Mouse (Mus musculus): ENCODE results near the gene Entpd6.
A peak's percentile ranks its signal among the peaks of the same experiment; 100 is the strongest.

Entpd6 gene

GRCm38 (mm10) chr2:150748854-150749253 lies at the start of gene Entpd6:
TSS of gene Entpd6 (plus strand) at chr2:150749042.
- DNase-seq = peak; percentile 96 to 97

GRCm38 (mm10) chr2:150712167-150712674 lies 36.6 kb upstream of the Entpd6 start:
- DNase-seq = no peak

- peak; percentile 26 to 51 for DNase-seq
Observed at GRCm38 (mm10) chr2:150735756-150736576, 12.9 kb upstream of the Entpd6 start.

- no peak for DNase-seq
Observed at GRCm38 (mm10) chr2:150737881-150738280, 11.0 kb upstream of the Entpd6 start.

GRCm38 (mm10) chr2:150740145-150740841 lies 8.5 kb upstream of the Entpd6 start:
- DNase-seq = no peak

GRCm38 (mm10) chr2:150741405-150741804 lies 7.4 kb upstream of the Entpd6 start:
- peak; percentile 37 to 47 for DNase-seq

- DNase-seq = no peak
Observed at GRCm38 (mm10) chr2:150745016-150745415, 3.8 kb upstream of the Entpd6 start.

- DNase-seq = peak in 1 of 2 experiments; percentile 72
Observed at GRCm38 (mm10) chr2:150749283-150749682, 441 bp downstream of the Entpd6 start.

GRCm38 (mm10) chr2:150750129-150750979 lies 1.5 kb downstream of the Entpd6 start:
- peak in 1 of 2 experiments; percentile 48 for DNase-seq

GRCm38 (mm10) chr2:150755016-150755415 lies 6.2 kb downstream of the Entpd6 start:
- DNase-seq = no peak

- DNase-seq = no peak
Observed at GRCm38 (mm10) chr2:150761476-150761875, 12.6 kb downstream of the Entpd6 start.

- DNase-seq = peak; percentile 64 to 71
Observed at GRCm38 (mm10) chr2:150765619-150766018, 16.8 kb downstream of the Entpd6 start.

GRCm38 (mm10) chr2:150766083-150766862 lies 17.4 kb downstream of the Entpd6 start:
- peak; percentile 44 to 61 for DNase-seq

- no peak for DNase-seq
Observed at GRCm38 (mm10) chr2:150768678-150769077, 19.8 kb downstream of the Entpd6 start.

- DNase-seq = peak; percentile 80 to 86
Observed at GRCm38 (mm10) chr2:150770747-150771146, 21.9 kb downstream of the Entpd6 start.

- no peak for DNase-seq
Observed at GRCm38 (mm10) chr2:150771169-150771568, 22.3 kb downstream of the Entpd6 start.

GRCm38 (mm10) chr2:150771996-150772395 lies 23.2 kb downstream of the Entpd6 start:
- no peak for DNase-seq

- DNase-seq = no peak
Observed at GRCm38 (mm10) chr2:150772466-150773119, 23.8 kb downstream of the Entpd6 start.

- DNase-seq = no peak
Observed at GRCm38 (mm10) chr2:150782801-150783200, 34.0 kb downstream of the Entpd6 start.

GRCm38 (mm10) chr2:150786251-150787180 lies 37.7 kb downstream of the Entpd6 start, which contains the start of gene Pygb:
TSS of gene Pygb (plus strand) at chr2:150786735.
- peak; percentile 87 to 93 for DNase-seq

Measured in cerebellum, postnatal 10 days (tissue).